Mouse (Mus musculus) mature B cell (primary cell): ENCODE measurements at regions not wholly inside any gene's neighbourhood (a gene's known extent, or its start where the extent isn't known, plus 50 kb on each side); places are given as distances from the start of the nearest gene placed in this dataset.

Experiments
- in situ Hi-C: fragments of 300-500 bp; cut with MboI; formaldehyde crosslinking; loops from 2 replicates; pipeline ENCODE4 v1.14.3; 2019

GRCm38 (mm10) chrX:99593872-99594487 is 122.9 kb upstream of the Pja1 start:
- in situ Hi-C loops: no loop called here

GRCm38 (mm10) chrX:99592980-99593379 is 121.9 kb upstream of the Pja1 start:
- in situ Hi-C loops: no loop called here

GRCm38 (mm10) chrX:99587284-99587683 is 116.2 kb upstream of the Pja1 start:
- in situ Hi-C loops: no loop called here

GRCm38 (mm10) chrX:99586282-99586681 is 115.2 kb upstream of the Pja1 start:
- in situ Hi-C loops: no loop called here

- in situ Hi-C loops: no loop called here
Measured at GRCm38 (mm10) chrX:99585703-99586102, 114.6 kb upstream of the Pja1 start.

- in situ Hi-C loops: no loop called here
Measured at GRCm38 (mm10) chrX:99582611-99583010, 111.5 kb upstream of the Pja1 start.

- in situ Hi-C loops: no loop called here
Measured at GRCm38 (mm10) chrX:99581632-99582466, 110.8 kb upstream of the Pja1 start.

- in situ Hi-C loops: no loop called here
Measured at GRCm38 (mm10) chrX:99579206-99579605, 108.1 kb upstream of the Pja1 start.

- in situ Hi-C loops: no loop called here
Measured at GRCm38 (mm10) chrX:99578796-99579195, 107.7 kb upstream of the Pja1 start.

- in situ Hi-C loops: no loop called here
Measured at GRCm38 (mm10) chrX:99575105-99575504, 104.0 kb upstream of the Pja1 start.

- in situ Hi-C loops: no loop called here
Measured at GRCm38 (mm10) chrX:99574441-99575103, 103.5 kb upstream of the Pja1 start.

- in situ Hi-C loops: no loop called here
Measured at GRCm38 (mm10) chrX:99570161-99570560, 99.1 kb upstream of the Pja1 start.

- in situ Hi-C loops: no loop called here
Measured at GRCm38 (mm10) chrX:99568244-99568643, 97.2 kb upstream of the Pja1 start.

- in situ Hi-C loops: no loop called here
Measured at GRCm38 (mm10) chrX:99567367-99568164, 96.5 kb upstream of the Pja1 start.

- in situ Hi-C loops: no loop called here
Measured at GRCm38 (mm10) chrX:99561995-99562394, 90.9 kb upstream of the Pja1 start.

- in situ Hi-C loops: no loop called here
Measured at GRCm38 (mm10) chrX:99560699-99561098, 89.6 kb upstream of the Pja1 start.

GRCm38 (mm10) chrX:99556876-99557354 is 85.8 kb upstream of the Pja1 start:
- in situ Hi-C loops: no loop called here

- in situ Hi-C loops: no loop called here
Measured at GRCm38 (mm10) chrX:99555976-99556781, 85.1 kb upstream of the Pja1 start.

- in situ Hi-C loops: no loop called here
Measured at GRCm38 (mm10) chrX:99552778-99553177, 81.7 kb upstream of the Pja1 start.

GRCm38 (mm10) chrX:99550057-99550760 is 79.1 kb upstream of the Pja1 start:
- in situ Hi-C loops: no loop called here
